Mouse (Mus musculus): ENCODE data around the gene Prkcg. TPM values are rescaled to one million over a fixed set of nuclear protein-coding genes. Genes with fewer than 3 reads are reported as not detected.

Prkcg gene
- polyA plus RNA-seq, 1 experiment from 2014 or later, result 1.5 TPM

DNA sequence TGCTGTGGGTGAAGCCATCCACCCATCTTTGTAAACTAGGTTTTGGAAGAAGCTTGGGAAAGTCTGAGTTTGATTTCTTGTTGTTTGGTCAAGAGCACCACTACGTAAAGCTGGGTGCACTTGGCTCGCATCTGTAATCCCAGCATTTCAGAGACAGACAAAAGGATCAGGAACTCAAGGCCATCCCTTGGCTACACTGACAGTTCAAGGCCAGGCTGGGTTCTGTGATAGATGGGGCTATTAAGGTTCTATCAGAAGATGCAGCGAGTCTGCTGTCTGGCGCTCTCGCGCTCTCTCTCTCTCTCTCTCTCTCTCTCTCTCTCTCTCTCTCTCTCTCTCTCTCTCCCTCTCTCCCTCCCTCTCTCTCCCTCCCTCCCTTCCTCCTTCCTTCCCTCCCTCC lies 65.9 kb downstream of the Prkcg start:
- ATAC-seq (ENCODE audit: low read depth), result no peak
- Histone ChIP-seq H3K4me3 (ENCODE audit: low read depth, low read length) (no peak overlapping the region), H3K36me3 (ENCODE audit: control insufficient read depth, insufficient read depth, low read length) (peaks cover 9% of the 10 kb centered on the region; the same call in 1 of the 2 replicates), H3K27ac (ENCODE audit: low read depth, low read length) (no peak overlapping the region), H3K4me2 (ENCODE audit: low read depth, low read length) (no peak overlapping the region), H3K9me3 (ENCODE audit: control insufficient read depth, low read length) (no peaks in the 10 kb centered on the region), H3K27me3 (ENCODE audit: control insufficient read depth, insufficient read depth, low read length) (no peaks in the 10 kb centered on the region), H3K9ac (replicated peaks; ENCODE audit: low read depth, low read length) (no peak overlapping the region), H3K4me1 (ENCODE audit: control insufficient read depth, insufficient read depth, low read length) (no peaks in the 10 kb centered on the region)
- WGBS, result 79% methylated on average over 6 of the region's 6 CpGs

DNA sequence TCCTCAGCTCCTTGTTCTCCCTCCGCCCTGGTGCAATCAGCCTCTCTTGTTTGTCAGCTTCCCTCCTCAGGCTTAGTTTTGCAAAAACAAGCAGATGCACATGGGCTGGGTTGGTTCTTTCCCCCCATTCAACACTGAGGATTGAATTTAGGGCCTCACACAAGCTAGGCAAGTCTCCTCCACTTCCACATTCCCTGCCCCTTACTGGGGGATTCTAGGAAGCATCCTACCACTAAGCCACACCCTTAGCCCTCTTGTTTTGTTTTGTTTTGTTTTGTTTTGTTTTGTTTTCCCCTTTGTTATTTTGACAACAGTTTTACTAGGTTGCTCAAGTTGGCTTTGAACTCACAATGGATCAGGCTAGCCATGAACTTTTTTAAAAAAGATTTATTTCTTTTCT lies 71.7 kb downstream of the Prkcg start:
- no peak for ATAC-seq (ENCODE audit: low read depth)
- Histone ChIP-seq H3K27me3 (ENCODE audit: control insufficient read depth, insufficient read depth, low read length) (no peaks in the 10 kb centered on the region), H3K27ac (ENCODE audit: low read depth, low read length) (no peak overlapping the region; the same call in 1 of the 2 replicates), H3K4me2 (ENCODE audit: low read depth, low read length) (no peak overlapping the region), H3K9ac (replicated peaks; ENCODE audit: low read depth, low read length) (no peak overlapping the region), H3K36me3 (ENCODE audit: control insufficient read depth, insufficient read depth, low read length) (no peaks in the 10 kb centered on the region; the same call in 1 of the 2 replicates), H3K4me1 (ENCODE audit: control insufficient read depth, insufficient read depth, low read length) (no peaks in the 10 kb centered on the region), H3K9me3 (ENCODE audit: control insufficient read depth, low read length) (no peaks in the 10 kb centered on the region), H3K4me3 (ENCODE audit: low read depth, low read length) (no peak overlapping the region)
- 93% methylated on average over 1 of the region's 1 CpGs for WGBS

DNA sequence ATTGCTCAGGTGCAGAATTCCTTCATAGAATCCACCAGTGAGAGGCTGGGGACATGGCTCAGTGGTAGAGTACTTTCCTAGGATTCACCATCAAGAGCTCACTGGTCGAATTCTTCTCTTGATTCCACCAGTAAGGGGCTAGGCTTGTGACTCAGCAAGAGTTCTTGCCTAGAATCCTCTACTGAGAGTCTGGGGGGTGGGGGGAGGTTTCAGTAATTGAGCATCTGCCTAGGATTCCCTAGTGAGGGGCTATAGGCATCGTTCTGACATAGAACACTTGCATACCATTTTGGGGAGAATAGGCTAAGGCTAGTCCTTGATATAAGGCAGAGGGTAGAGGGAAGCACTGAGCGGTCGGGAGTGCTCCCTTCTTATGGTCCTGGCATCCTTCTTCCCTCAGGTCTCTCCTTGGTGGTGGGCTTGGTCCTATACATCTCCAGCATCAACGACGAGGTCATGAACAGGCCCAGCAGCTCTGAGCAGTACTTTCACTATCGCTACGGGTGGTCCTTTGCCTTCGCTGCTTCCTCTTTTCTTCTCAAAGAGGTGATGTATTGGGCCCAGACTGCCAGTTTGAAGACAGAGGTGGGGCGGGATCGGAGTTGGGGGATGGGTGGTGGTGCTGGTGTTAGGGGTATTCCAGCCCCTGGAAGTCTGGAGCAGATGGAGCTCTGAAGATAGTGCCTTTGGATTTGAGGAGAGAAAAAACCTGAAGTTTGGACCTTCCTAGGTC lies 76.7 kb downstream of the Prkcg start:
- Histone ChIP-seq H3K4me3 (ENCODE audit: low read depth, low read length) (no peak overlapping the region), H3K27ac (ENCODE audit: low read depth, low read length) (no peak overlapping the region), H3K4me2 (ENCODE audit: low read depth, low read length) (no peak overlapping the region), H3K9ac (replicated peaks; ENCODE audit: low read depth, low read length) (no peak overlapping the region), H3K4me1 (ENCODE audit: control insufficient read depth, insufficient read depth, low read length) (no peaks in the 10 kb centered on the region), H3K9me3 (ENCODE audit: control insufficient read depth, low read length) (no peaks in the 10 kb centered on the region), H3K27me3 (ENCODE audit: control insufficient read depth, insufficient read depth, low read length) (no peaks in the 10 kb centered on the region), H3K36me3 (ENCODE audit: control insufficient read depth, insufficient read depth, low read length) (no peaks in the 10 kb centered on the region; the same call in 1 of the 2 replicates)
- ATAC-seq (ENCODE audit: low read depth), result no peak
- 35% methylated on average over 11 of the region's 11 CpGs for WGBS

DNA sequence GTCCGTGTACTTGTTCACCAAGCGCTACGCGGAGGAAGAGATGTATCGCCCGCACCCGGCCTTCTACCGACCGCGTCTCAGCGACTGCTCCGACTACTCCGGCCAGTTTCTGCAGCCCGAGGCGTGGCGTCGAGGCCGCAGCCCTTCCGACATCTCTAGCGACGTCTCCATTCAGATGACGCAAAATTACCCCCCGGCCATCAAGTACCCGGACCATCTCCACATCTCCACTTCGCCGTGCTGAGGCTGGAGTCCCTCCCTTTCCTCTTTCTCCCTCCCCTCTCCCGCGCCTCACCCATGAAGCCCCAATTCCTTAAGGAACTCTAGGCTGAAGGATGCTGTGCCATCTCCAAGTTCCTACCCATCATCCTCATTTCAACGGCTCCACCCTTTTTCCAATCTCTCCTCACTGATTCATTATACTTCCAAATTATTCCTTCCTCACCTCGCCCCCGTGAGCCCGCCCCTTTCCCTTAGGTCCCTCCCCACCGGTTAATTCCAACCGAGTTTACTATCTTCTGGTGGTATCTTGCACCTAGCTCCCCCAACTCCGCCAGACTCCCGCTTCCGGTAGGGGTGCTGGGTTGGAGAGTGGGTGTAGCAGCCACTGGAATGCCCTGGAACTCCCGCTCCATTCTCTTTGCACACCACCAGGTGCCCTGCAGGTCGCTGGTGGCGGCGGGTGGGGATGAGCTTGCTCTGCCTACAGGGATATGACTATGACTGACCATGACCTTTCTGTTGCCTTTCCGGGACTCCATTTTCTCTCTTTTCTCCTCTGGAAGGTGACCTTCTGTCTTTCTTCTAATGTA lies 77.9 kb downstream of the Prkcg start:
- H3K9ac ChIP-seq (replicated peaks; ENCODE audit: low read depth, low read length), result no peak overlapping the region
- ATAC-seq (ENCODE audit: low read depth), result no peak
- no peaks in the 10 kb centered on the region for H3K9me3 ChIP-seq (ENCODE audit: control insufficient read depth, low read length)
- H3K27ac ChIP-seq (ENCODE audit: low read depth, low read length), result no peak overlapping the region
- no peaks in the 10 kb centered on the region; the same call in 1 of the 2 replicates for H3K36me3 ChIP-seq (ENCODE audit: control insufficient read depth, insufficient read depth, low read length)
- WGBS, result 18% methylated on average over 41 of the region's 42 CpGs
- H3K4me3 ChIP-seq (ENCODE audit: low read depth, low read length), result no peak overlapping the region
- H3K4me1 ChIP-seq (ENCODE audit: control insufficient read depth, insufficient read depth, low read length), result no peaks in the 10 kb centered on the region
- no peaks in the 10 kb centered on the region for H3K27me3 ChIP-seq (ENCODE audit: control insufficient read depth, insufficient read depth, low read length)
- H3K4me2 ChIP-seq (ENCODE audit: low read depth, low read length), result no peak overlapping the region; the same call in 1 of the 2 replicates

DNA sequence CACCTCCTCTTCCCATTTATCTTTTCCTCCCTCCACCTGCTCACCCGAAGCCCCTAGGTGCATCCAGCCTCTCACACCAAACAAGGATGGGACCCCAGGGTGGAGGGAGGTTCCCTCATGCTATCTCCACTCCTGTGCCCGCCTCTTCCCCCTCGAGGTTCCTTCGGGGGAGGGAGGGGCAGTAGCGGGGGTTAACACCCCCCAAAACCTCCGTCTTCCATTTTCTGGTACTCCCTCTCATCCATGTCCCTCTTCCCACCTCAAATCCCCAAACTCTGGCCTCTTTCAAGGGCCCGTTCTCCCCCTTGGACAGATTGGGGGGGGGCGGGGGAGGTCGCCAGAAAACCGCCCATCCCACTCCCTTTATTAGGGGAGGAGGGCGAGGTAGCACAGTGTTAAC lies 78.6 kb downstream of the Prkcg start:
- Histone ChIP-seq H3K4me3 (ENCODE audit: low read depth, low read length) (no peak overlapping the region), H3K4me1 (ENCODE audit: control insufficient read depth, insufficient read depth, low read length) (no peaks in the 10 kb centered on the region), H3K27ac (ENCODE audit: low read depth, low read length) (no peak overlapping the region), H3K9me3 (ENCODE audit: control insufficient read depth, low read length) (no peaks in the 10 kb centered on the region), H3K27me3 (ENCODE audit: control insufficient read depth, insufficient read depth, low read length) (no peaks in the 10 kb centered on the region), H3K36me3 (ENCODE audit: control insufficient read depth, insufficient read depth, low read length) (no peaks in the 10 kb centered on the region; the same call in 1 of the 2 replicates), H3K4me2 (ENCODE audit: low read depth, low read length) (peak overlapping the region; percentile 2; the same call in 1 of the 2 replicates), H3K9ac (replicated peaks; ENCODE audit: low read depth, low read length) (no peak overlapping the region)
- 10% methylated on average over 11 of the region's 11 CpGs for WGBS
- ATAC-seq (ENCODE audit: low read depth), result no peak

DNA sequence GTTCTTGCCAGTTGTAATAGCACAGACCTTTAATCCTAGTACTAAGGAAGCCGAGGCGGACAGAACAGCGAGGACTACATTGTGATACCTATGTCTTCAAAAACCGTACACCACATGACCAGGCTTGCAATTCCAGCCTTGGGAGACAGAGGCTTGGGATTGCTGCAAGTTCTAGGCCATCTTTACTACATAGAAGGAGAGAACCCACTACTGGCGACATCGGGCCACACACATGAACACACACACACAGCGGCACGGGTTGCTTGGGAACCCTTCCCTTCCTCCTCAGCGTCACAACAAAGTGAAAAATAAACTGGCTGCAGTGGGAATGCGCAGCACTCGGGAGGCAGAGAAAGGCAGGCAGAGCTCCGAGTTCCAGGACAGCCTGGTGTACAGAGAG lies 79.3 kb downstream of the Prkcg start:
- Histone ChIP-seq H3K9ac (replicated peaks; ENCODE audit: low read depth, low read length) (no peak overlapping the region), H3K9me3 (ENCODE audit: control insufficient read depth, low read length) (no peaks in the 10 kb centered on the region), H3K4me1 (ENCODE audit: control insufficient read depth, insufficient read depth, low read length) (no peaks in the 10 kb centered on the region), H3K4me2 (ENCODE audit: low read depth, low read length) (no peak overlapping the region), H3K36me3 (ENCODE audit: control insufficient read depth, insufficient read depth, low read length) (no peaks in the 10 kb centered on the region; the same call in 1 of the 2 replicates), H3K27me3 (ENCODE audit: control insufficient read depth, insufficient read depth, low read length) (no peaks in the 10 kb centered on the region), H3K4me3 (ENCODE audit: low read depth, low read length) (no peak overlapping the region), H3K27ac (ENCODE audit: low read depth, low read length) (no peak overlapping the region)
- WGBS, result 29% methylated on average over 12 of the region's 12 CpGs
- no peak for ATAC-seq (ENCODE audit: low read depth)

DNA sequence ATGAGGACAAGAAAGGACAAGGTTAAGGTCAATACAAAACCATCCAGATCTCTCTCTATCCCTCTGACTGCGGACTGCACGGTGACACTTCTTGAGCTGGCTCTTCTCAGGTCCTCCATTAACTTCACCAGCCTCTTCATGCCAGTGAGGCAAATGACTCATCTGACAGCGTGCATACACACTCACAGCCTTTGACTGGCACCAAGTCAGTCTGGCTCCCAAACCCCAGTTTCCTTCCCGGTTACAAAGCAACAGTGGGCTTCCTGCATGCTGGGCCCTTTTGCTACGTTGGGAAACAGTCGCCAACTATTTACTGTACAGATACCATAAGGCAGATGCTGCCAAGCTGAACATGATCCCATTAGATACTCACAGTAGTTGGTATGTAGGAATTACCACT lies 80.2 kb downstream of the Prkcg start:
- Histone ChIP-seq H3K9me3 (ENCODE audit: control insufficient read depth, low read length) (no peaks in the 10 kb centered on the region), H3K27ac (ENCODE audit: low read depth, low read length) (no peak overlapping the region), H3K4me2 (ENCODE audit: low read depth, low read length) (no peak overlapping the region), H3K36me3 (ENCODE audit: control insufficient read depth, insufficient read depth, low read length) (no peaks in the 10 kb centered on the region; the same call in 1 of the 2 replicates), H3K4me3 (ENCODE audit: low read depth, low read length) (no peak overlapping the region), H3K27me3 (ENCODE audit: control insufficient read depth, insufficient read depth, low read length) (no peaks in the 10 kb centered on the region), H3K4me1 (ENCODE audit: control insufficient read depth, insufficient read depth, low read length) (no peaks in the 10 kb centered on the region), H3K9ac (replicated peaks; ENCODE audit: low read depth, low read length) (no peak overlapping the region)
- 80% methylated on average over 6 of the region's 6 CpGs for WGBS
- ATAC-seq (ENCODE audit: low read depth), result no peak

DNA sequence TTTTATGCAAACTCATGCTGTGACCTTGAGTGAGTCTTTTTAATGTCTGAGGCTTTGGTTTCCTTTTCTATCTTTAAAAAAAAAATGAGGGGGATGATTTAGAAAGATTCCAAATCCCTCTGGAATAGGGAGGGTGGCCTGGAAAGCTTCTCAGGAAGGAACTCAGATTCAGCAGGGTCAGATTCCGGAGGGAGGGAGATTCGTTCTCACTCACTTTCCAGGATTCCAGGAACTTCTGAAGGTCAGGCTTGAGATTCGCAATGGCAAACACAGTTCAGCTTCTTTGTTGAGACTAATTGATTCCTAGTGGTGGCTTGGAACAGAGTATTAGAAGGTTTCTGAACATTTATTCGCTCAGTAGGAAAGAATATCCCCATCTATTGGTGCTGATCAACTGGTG lies 81.4 kb downstream of the Prkcg start:
- no peak overlapping the region for H3K4me2 ChIP-seq (ENCODE audit: low read depth, low read length)
- no peaks in the 10 kb centered on the region for H3K9me3 ChIP-seq (ENCODE audit: control insufficient read depth, low read length)
- no peaks in the 10 kb centered on the region for H3K36me3 ChIP-seq (ENCODE audit: control insufficient read depth, insufficient read depth, low read length)
- ATAC-seq (ENCODE audit: low read depth), result no peak
- H3K4me1 ChIP-seq (ENCODE audit: control insufficient read depth, insufficient read depth, low read length), result no peaks in the 10 kb centered on the region
- no peak overlapping the region for H3K27ac ChIP-seq (ENCODE audit: low read depth, low read length)
- no peaks in the 10 kb centered on the region for H3K27me3 ChIP-seq (ENCODE audit: control insufficient read depth, insufficient read depth, low read length)
- H3K4me3 ChIP-seq (ENCODE audit: low read depth, low read length), result no peak overlapping the region
- H3K9ac ChIP-seq (replicated peaks; ENCODE audit: low read depth, low read length), result no peak overlapping the region
- WGBS, result 68% methylated on average over 4 of the region's 4 CpGs

DNA sequence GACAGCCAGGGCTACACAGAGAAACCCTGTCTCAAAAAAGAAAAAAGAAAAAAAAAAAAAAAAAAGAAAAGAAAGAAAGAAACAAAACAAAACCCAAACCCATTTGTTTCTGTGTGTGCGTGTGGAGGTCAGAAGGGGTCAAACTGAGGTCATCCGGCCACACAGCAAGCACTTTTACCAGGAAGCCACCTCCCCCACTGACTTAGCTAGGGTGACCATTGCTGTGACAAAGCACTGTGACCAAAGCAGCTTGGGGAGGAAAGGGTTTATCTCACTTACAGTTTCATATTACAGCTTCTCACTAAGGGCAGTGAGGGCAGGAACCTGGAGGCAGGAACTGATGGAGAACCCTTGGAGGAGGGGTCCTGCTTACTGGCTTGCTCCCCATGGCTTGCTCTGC lies 83.4 kb downstream of the Prkcg start:
- Histone ChIP-seq H3K4me3 (ENCODE audit: low read depth, low read length) (no peak overlapping the region), H3K9ac (replicated peaks; ENCODE audit: low read depth, low read length) (no peak overlapping the region), H3K4me2 (ENCODE audit: low read depth, low read length) (no peak overlapping the region), H3K27me3 (ENCODE audit: control insufficient read depth, insufficient read depth, low read length) (no peaks in the 10 kb centered on the region), H3K9me3 (ENCODE audit: control insufficient read depth, low read length) (no peaks in the 10 kb centered on the region), H3K4me1 (ENCODE audit: control insufficient read depth, insufficient read depth, low read length) (no peaks in the 10 kb centered on the region), H3K27ac (ENCODE audit: low read depth, low read length) (no peak overlapping the region), H3K36me3 (ENCODE audit: control insufficient read depth, insufficient read depth, low read length) (no peaks in the 10 kb centered on the region)
- no peak for ATAC-seq (ENCODE audit: low read depth)
- WGBS, result 57% methylated on average over 2 of the region's 2 CpGs
